ENCODE assay signal across 8 mouse cellular contexts in genomic region chr2:169929540-169930497, GRCm38 (mm10).
DNase-seq lines count a peak whose midpoint lies in the region; ATAC-seq and TF ChIP-seq lines count a peak whose summit lies in the region.

No protein-coding gene starts in this region.

- no peak for TF ChIP-seq POLR2A in brain, embryonic 14.5 days (IDR thresholded peaks at IDR 0.05; ENCODE audit: borderline replicate concordance, extremely low read depth, insufficient read depth, insufficient read length, poor library complexity, severe bottlenecking)
- 0 out of 2 replicates have a peak, but pooled peaks have one; percentile 12 for TF ChIP-seq POLR2A in embryonic fibroblast, embryonic 13.5 days (IDR thresholded peaks at IDR 0.05; ENCODE audit: low read depth, low read length)

- no peak overlapping the region for H3K27ac ChIP-seq in embryonic fibroblast, embryonic 13.5 days (ENCODE audit: insufficient read depth, low read length)
- no peak overlapping the region for H3K27ac ChIP-seq in hindbrain, embryonic 11.5 days (ENCODE audit: low read depth, low read length)

- H3K9ac ChIP-seq in hindbrain, embryonic 11.5 days (ENCODE audit: low read depth, low read length) = no peak overlapping the region

- peak overlapping the region; percentile 30; the same call in 1 of the 2 replicates for H3K4me2 ChIP-seq in hindbrain, embryonic 11.5 days (replicated peaks; ENCODE audit: low read depth, low read length)

- no peak for TF ChIP-seq CTCF in brain, embryonic 14.5 days (IDR thresholded peaks at IDR 0.05; ENCODE audit: borderline replicate concordance, extremely low read depth, insufficient read depth, insufficient read length)
- no peak for TF ChIP-seq CTCF in embryonic fibroblast, embryonic 13.5 days (IDR thresholded peaks at IDR 0.05; ENCODE audit: borderline replicate concordance, insufficient read depth, low read length)

- no peaks in the 10 kb centered on the region for H3K9me3 ChIP-seq in hindbrain, embryonic 11.5 days (ENCODE audit: control insufficient read depth, low read length)

- 59% methylated on average over 23 of the region's 23 CpGs for WGBS in hindbrain, embryonic 11.5 days

- peak overlapping the region; percentile 11; the same call in 1 of the 2 replicates for H3K4me3 ChIP-seq in embryonic fibroblast, embryonic 13.5 days (ENCODE audit: insufficient read depth, low read length)
- peak overlapping the region; percentile 21 for H3K4me3 ChIP-seq in hindbrain, embryonic 11.5 days (ENCODE audit: low read depth, low read length)

- no peak; the same call in 1 of the 2 replicates for ATAC-seq in hindbrain, embryonic 11.5 days (ENCODE audit: low FRiP score)
- ATAC-seq in inflammation-experienced regulatory T-cells, adult 6 months = no peak

- H3K4me1 ChIP-seq in embryonic fibroblast, embryonic 13.5 days (ENCODE audit: control insufficient read depth, insufficient read depth, low read length) = no peaks in the 10 kb centered on the region
- no peaks in the 10 kb centered on the region for H3K4me1 ChIP-seq in hindbrain, embryonic 11.5 days (replicated peaks; ENCODE audit: control insufficient read depth, insufficient read depth, low read length)

- DNase-seq in ES-CJ7 (ENCODE audit: low read depth, low spot score) = peak; percentile 94
- peak; percentile 94 for DNase-seq in brain, embryonic 14.5 days (ENCODE audit: low read depth)
- DNase-seq in hindbrain, embryonic 11.5 days (ENCODE audit: low spot score) = peak; percentile 85
- peak; percentile 21 for DNase-seq in left cerebral cortex, adult 11 months (ENCODE audit: low spot score)
- peak; percentile 77 for DNase-seq in lung, postnatal 36 days
- peak; percentile 34 to 47 for DNase-seq in right cerebral cortex, postnatal 10 days (ENCODE audit: low spot score in 2 of 2)

- H3K36me3 ChIP-seq in hindbrain, embryonic 11.5 days (ENCODE audit: control insufficient read depth, insufficient read depth, low read length) = no peaks in the 10 kb centered on the region

- H3K27me3 ChIP-seq in hindbrain, embryonic 11.5 days (ENCODE audit: control insufficient read depth, insufficient read depth, low read length) = 0 out of 2 replicates have a peak, but pooled peaks cover 2% of the 10 kb centered on the region

Comparison
In these comparisons a context has a peak if more than half of its experiments do, and no peak if none do; other contexts are left out.
1. DNase-seq: peak in every context shown above with its lines; median percentile 94 in ES-CJ7; 94 in brain, embryonic 14.5 days; 85 in hindbrain, embryonic 11.5 days; 77 in lung, postnatal 36 days; 40 in right cerebral cortex, postnatal 10 days; 21 in left cerebral cortex, adult 11 months.